Mouse (Mus musculus) myocyte (in vitro differentiated cells): ENCODE measurements around the gene Ackr1.

Source experiments
- CEBPB ChIP-seq: IDR thresholded peaks from 2 replicates; pipeline ENCODE4 v1.6.1; 2011; ENCODE audit warnings: mild to moderate bottlenecking, moderate library complexity; ENCODE audit not compliant: poor library complexity, insufficient read depth, severe bottlenecking
- E2F4 ChIP-seq: IDR thresholded peaks from one replicate; pipeline ENCODE4 v1.6.1; 2011; ENCODE audit warnings: mild to moderate bottlenecking, control low read depth, moderate library complexity; ENCODE audit not compliant: insufficient read depth
- POLR2A ChIP-seq: IDR thresholded peaks from one replicate; pipeline ENCODE4 v1.6.1; 2011; ENCODE audit warnings: low read depth, mild to moderate bottlenecking, control low read depth, moderate library complexity; ENCODE audit not compliant: insufficient read length
- USF1 ChIP-seq: IDR thresholded peaks from one replicate; pipeline ENCODE4 v1.6.1; 2011; ENCODE audit warnings: low read depth, mild to moderate bottlenecking, control low read depth, moderate library complexity

GRCm38 (mm10) chr1:173342425-173342824 lies 8.9 kb upstream of the Ackr1 start:
- TF ChIP-seq POLR2A (no peak), CEBPB (no peak), E2F4 (no peak), USF1 (no peak)
